ENCODE assay signal across 13 mouse cellular contexts in the genomic region with DNA sequence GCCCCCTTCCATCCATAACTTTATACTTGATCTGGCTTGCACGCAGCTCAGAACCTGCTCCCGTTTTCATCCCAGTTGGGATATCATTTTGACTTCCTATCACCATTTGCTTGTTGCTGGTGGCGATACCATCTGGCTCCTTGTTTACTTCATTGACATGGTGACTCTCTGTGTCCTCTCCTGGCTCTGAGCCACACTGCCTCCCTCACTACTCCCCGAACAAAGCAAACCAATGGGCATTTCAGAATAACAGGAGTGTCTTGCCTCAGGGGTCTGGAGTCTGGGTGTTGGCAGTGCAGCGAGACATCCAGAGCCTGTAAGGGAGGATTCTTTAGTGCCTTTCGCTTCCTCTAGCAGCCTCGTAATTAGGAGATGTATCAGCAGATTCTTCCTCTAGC.
DNase-seq lines count a peak whose midpoint lies in the region; ATAC-seq and TF ChIP-seq lines count a peak whose summit lies in the region.
"Had no signal": no experiment of that assay in that cellular context is flagged by ENCODE, and none has a peak within 500 bp of the region (broad histone marks: within the 10 kb centered on the region; RNA-seq: fewer than 3 reads in every experiment).

No protein-coding gene starts in this region.

- H3K9ac ChIP-seq in liver, embryonic 11.5 days (ENCODE audit: low read depth, low read length), result no peak overlapping the region
- H3K9ac ChIP-seq: heart, embryonic 12.5 days; limb, embryonic 13.5 days had no signal

- no peak overlapping the region; the same call in 1 of the 2 replicates for H3K27ac ChIP-seq in left cerebral cortex, adult 2 months
- H3K27ac ChIP-seq in liver, embryonic 11.5 days (ENCODE audit: low read depth, low read length), result no peak overlapping the region; the same call in 1 of the 2 replicates
- H3K27ac ChIP-seq: embryonic facial prominence, embryonic 10.5 days; limb, embryonic 13.5 days had no signal

- peak overlapping the region; percentile 16; the same call in 1 of the 2 replicates for H3K4me2 ChIP-seq in liver, embryonic 11.5 days
- H3K4me2 ChIP-seq: heart, embryonic 12.5 days; limb, embryonic 13.5 days had no signal

- no peaks in the 10 kb centered on the region for H3K27me3 ChIP-seq in liver, embryonic 11.5 days (replicated peaks; ENCODE audit: control insufficient read depth, insufficient read depth, low read length)
- H3K27me3 ChIP-seq: heart, embryonic 12.5 days; limb, embryonic 13.5 days had no signal

- intact Hi-C loops in left cerebral cortex, adult 2 months (cut with DNase I), result no loop called here
- intact Hi-C loops in left cerebral cortex, postnatal 10 days (cut with DNase I), result loop anchor here (10.0 kb wide), 1 partner anchor 111 kb away; the partner anchor contains the start of gene Ctnnd2

- no peak for DNase-seq in left cerebral cortex, adult 2 months (ENCODE audit: extremely low spot score in 1 of 2, low spot score in 2 of 2)
- DNase-seq in left cerebral cortex, postnatal 10 days (ENCODE audit: extremely low spot score in 1 of 2, low spot score in 2 of 2), result no peak
- peak; percentile 67 for DNase-seq in cerebellum, adult 11 months
- peak; percentile 84 for DNase-seq in cerebellum, adult 9-11 months
- no peak for DNase-seq in liver, embryonic 11.5 days (ENCODE audit: low spot score)
- no peak for DNase-seq in right cerebral cortex, postnatal 25 days
- DNase-seq in frontal cortex, postnatal 10 days (ENCODE audit: low spot score in 2 of 2), result no peak
- DNase-seq in adrenal gland, adult (ENCODE audit: inconsistent age in 2 of 2, low spot score in 1 of 2), result no peak
- DNase-seq: right cerebral cortex, postnatal 4 days had no signal

- H3K4me3 ChIP-seq in left cerebral cortex, adult 2 months, result peak overlapping the region; percentile 29; the same call in 1 of the 2 replicates
- no peak overlapping the region for H3K4me3 ChIP-seq in liver, embryonic 11.5 days (ENCODE audit: low read depth, low read length)
- H3K4me3 ChIP-seq: embryonic facial prominence, embryonic 10.5 days; heart, embryonic 12.5 days; limb, embryonic 13.5 days had no signal

- 75% methylated on average over 7 of the region's 7 CpGs for WGBS in liver, embryonic 11.5 days

- no peaks in the 10 kb centered on the region for H3K36me3 ChIP-seq in liver, embryonic 11.5 days (ENCODE audit: control insufficient read depth, insufficient read depth, low read length)
- H3K36me3 ChIP-seq: embryonic facial prominence, embryonic 10.5 days; heart, embryonic 12.5 days; limb, embryonic 13.5 days had no signal

- no peak; the same call in 1 of the 2 replicates for ATAC-seq in liver, embryonic 11.5 days (replicated peaks; ENCODE audit: low FRiP score)
- ATAC-seq: inflammation-experienced regulatory T-cells, adult 6 months had no signal

- H3K9me3 ChIP-seq in liver, embryonic 11.5 days (ENCODE audit: control insufficient read depth, low read length), result no peaks in the 10 kb centered on the region
- H3K9me3 ChIP-seq: embryonic facial prominence, embryonic 10.5 days; heart, embryonic 12.5 days; limb, embryonic 13.5 days had no signal

- TF ChIP-seq CTCF in left cerebral cortex, adult 2 months (IDR thresholded peaks at IDR 0.05), result no peak

- H3K4me1 ChIP-seq in liver, embryonic 11.5 days (replicated peaks; ENCODE audit: control insufficient read depth, insufficient read depth, low read length), result no peaks in the 10 kb centered on the region
- H3K4me1 ChIP-seq: embryonic facial prominence, embryonic 10.5 days; heart, embryonic 12.5 days; limb, embryonic 13.5 days had no signal

Comparison
In these comparisons a context has a peak if more than half of its experiments do, and no peak if none do; other contexts are left out.
1. DNase-seq: peak in cerebellum, adult 11 months (single experiment) and cerebellum, adult 9-11 months (single experiment); none in left cerebral cortex, adult 2 months (0 of 2), left cerebral cortex, postnatal 10 days (0 of 2), liver, embryonic 11.5 days (single experiment), right cerebral cortex, postnatal 25 days (single experiment), frontal cortex, postnatal 10 days (0 of 2) and adrenal gland, adult (0 of 2).